Mouse (Mus musculus) heart, embryonic 12.5 days (tissue): ENCODE measurements at regions not wholly inside any gene's neighbourhood (a gene's known extent, or its start where the extent isn't known, plus 50 kb on each side); places are given as distances from the start of the nearest gene placed in this dataset.
"Not testable (repeated sequence)": the region's sequence is repeated elsewhere in the genome, so short reads cannot be mapped to it uniquely, and the experiment has no call there.

Experiments
- ATAC-seq: fragments of 200-750 bp; cut with Nextera tagmentation; 2 replicates; pipeline ENCODE4 v1.8.0; 2017; ENCODE audit warnings: moderate TSS enrichment, moderate library complexity; ENCODE audit not compliant: insufficient number of reproducible peaks, low FRiP score
- H3K27ac ChIP-seq: fragments of 300-500 bp; sonication (generic); 2 replicates; pipeline ENCODE4 v1.5.1; 2016; ENCODE audit warnings: mild to moderate bottlenecking, moderate library complexity; ENCODE audit not compliant: poor library complexity, severe bottlenecking
- H3K27me3 ChIP-seq: fragments of 300-500 bp; sonication (generic); replicated peaks from 2 replicates; pipeline ENCODE4 v1.6.1; 2016; ENCODE audit warnings: mild to moderate bottlenecking, moderate library complexity
- H3K36me3 ChIP-seq: fragments of 300-500 bp; sonication (generic); 2 replicates; pipeline ENCODE4 v1.6.1; 2016; ENCODE audit warnings: mild to moderate bottlenecking, moderate library complexity
- H3K4me1 ChIP-seq: fragments of 300-500 bp; sonication (generic); replicated peaks from 2 replicates; pipeline ENCODE4 v1.6.1; 2016; ENCODE audit warnings: mild to moderate bottlenecking
- H3K4me2 ChIP-seq: fragments of 300-500 bp; sonication (generic); 2 replicates; pipeline ENCODE4 v1.6.1; 2016; ENCODE audit warnings: mild to moderate bottlenecking, moderate library complexity
- H3K4me3 ChIP-seq: fragments of 300-500 bp; sonication (generic); 2 replicates; pipeline ENCODE4 v1.5.1; 2016; ENCODE audit warnings: mild to moderate bottlenecking
- H3K9ac ChIP-seq: fragments of 300-500 bp; sonication (generic); 2 replicates; pipeline ENCODE4 v1.6.1; 2016; ENCODE audit warnings: mild to moderate bottlenecking, moderate library complexity
- H3K9me3 ChIP-seq: fragments of 300-500 bp; sonication (generic); replicated peaks from 2 replicates; pipeline ENCODE4 v1.6.1; 2016; ENCODE audit warnings: mild to moderate bottlenecking, moderate library complexity
- WGBS: fragments of 180-500 bp; shearing (Covaris S2); methylation state at CpG from one replicate; pipeline ENCODE4 v1.1.7; 2016; 5-methylcytosine and 5-hydroxymethylcytosine counted together

GRCm38 (mm10) chr3:98968811-98969210 is 75.8 kb upstream of the Hao2 start:
- H3K27ac ChIP-seq = no peak overlapping the region
- no peak overlapping the region for H3K4me2 ChIP-seq
- WGBS = 28% methylated on average over 4 of the region's 4 CpGs
- no peaks in the 10 kb centered on the region for H3K4me1 ChIP-seq
- H3K9me3 ChIP-seq = no peaks in the 10 kb centered on the region
- no peak overlapping the region for H3K4me3 ChIP-seq
- H3K9ac ChIP-seq = no peak overlapping the region
- no peaks in the 10 kb centered on the region for H3K27me3 ChIP-seq
- no peak for ATAC-seq
- no peaks in the 10 kb centered on the region for H3K36me3 ChIP-seq

- no peaks in the 10 kb centered on the region for H3K9me3 ChIP-seq
- H3K4me2 ChIP-seq = no peak overlapping the region
- ATAC-seq = no peak
- no peak overlapping the region for H3K9ac ChIP-seq
- no peaks in the 10 kb centered on the region for H3K27me3 ChIP-seq
- no peak overlapping the region for H3K27ac ChIP-seq
- no peaks in the 10 kb centered on the region for H3K36me3 ChIP-seq
- no peaks in the 10 kb centered on the region for H3K4me1 ChIP-seq
- H3K4me3 ChIP-seq = no peak overlapping the region
- 5% methylated on average over 3 of the region's 3 CpGs for WGBS
Measured at GRCm38 (mm10) chr3:98975777-98976176, 82.7 kb upstream of the Hao2 start.

- H3K27ac ChIP-seq = no peak overlapping the region
- no peaks in the 10 kb centered on the region for H3K9me3 ChIP-seq
- H3K4me1 ChIP-seq = no peaks in the 10 kb centered on the region
- ATAC-seq = no peak
- no peaks in the 10 kb centered on the region for H3K36me3 ChIP-seq
- no peak overlapping the region for H3K4me2 ChIP-seq
- 85% methylated on average over 1 of the region's 1 CpGs for WGBS
- H3K4me3 ChIP-seq = no peak overlapping the region
- H3K27me3 ChIP-seq = no peaks in the 10 kb centered on the region
- H3K9ac ChIP-seq = no peak overlapping the region
Measured at GRCm38 (mm10) chr3:98982787-98983186, 89.7 kb upstream of the Hao2 start.

GRCm38 (mm10) chr3:98987266-98987665 is 94.2 kb upstream of the Hao2 start:
- 62% methylated on average over 2 of the region's 2 CpGs for WGBS
- not testable (repeated sequence) for ATAC-seq, H3K36me3 ChIP-seq, H3K27me3 ChIP-seq, H3K9ac ChIP-seq, H3K4me1 ChIP-seq, H3K9me3 ChIP-seq, H3K4me2 ChIP-seq, H3K27ac ChIP-seq, H3K4me3 ChIP-seq

GRCm38 (mm10) chr3:98990801-98991200 is 97.8 kb upstream of the Hao2 start:
- Histone ChIP-seq H3K4me3 (no peak overlapping the region), H3K4me2 (peak overlapping the region; percentile 6; the same call in 1 of the 2 replicates), H3K27me3 (no peaks in the 10 kb centered on the region), H3K9ac (no peak overlapping the region), H3K4me1 (no peaks in the 10 kb centered on the region; the same call in 1 of the 2 replicates), H3K36me3 (no peaks in the 10 kb centered on the region), H3K27ac (no peak overlapping the region), H3K9me3 (peaks cover 5% of the 10 kb centered on the region; the same call in 1 of the 2 replicates)
- 18% methylated on average over 10 of the region's 10 CpGs for WGBS
- ATAC-seq = 0 out of 2 replicates have a peak, but pooled peaks have one; percentile 48

- no peak overlapping the region for H3K4me2 ChIP-seq
Measured at GRCm38 (mm10) chr3:98991276-98991675, 98.2 kb upstream of the Hao2 start.

GRCm38 (mm10) chr3:98994086-98994485 is 101.0 kb upstream of the Hao2 start:
- Histone ChIP-seq H3K4me1 (no peaks in the 10 kb centered on the region; the same call in 1 of the 2 replicates), H3K9ac (no peak overlapping the region), H3K4me2 (no peak overlapping the region), H3K27me3 (no peaks in the 10 kb centered on the region), H3K9me3 (peaks cover 6% of the 10 kb centered on the region; the same call in 1 of the 2 replicates), H3K27ac (no peak overlapping the region), H3K4me3 (no peak overlapping the region), H3K36me3 (no peaks in the 10 kb centered on the region)
- no peak for ATAC-seq

More at GRCm38 (mm10) chr3:98991276-98991675, 98.2 kb upstream of the Hao2 start:
- ATAC-seq = no peak
- H3K36me3 ChIP-seq = no peaks in the 10 kb centered on the region
- H3K4me1 ChIP-seq = no peaks in the 10 kb centered on the region; the same call in 1 of the 2 replicates
- H3K27ac ChIP-seq = no peak overlapping the region
- H3K4me3 ChIP-seq = no peak overlapping the region
- H3K27me3 ChIP-seq = no peaks in the 10 kb centered on the region
- 71% methylated on average over 6 of the region's 6 CpGs for WGBS
- H3K9ac ChIP-seq = no peak overlapping the region
- H3K9me3 ChIP-seq = peaks cover 6% of the 10 kb centered on the region; the same call in 1 of the 2 replicates

GRCm38 (mm10) chr3:99030636-99031035 is 110.2 kb upstream of the Wars2 start:
- 23% methylated on average over 1 of the region's 1 CpGs for WGBS
- no peak overlapping the region for H3K4me3 ChIP-seq
- no peaks in the 10 kb centered on the region for H3K27me3 ChIP-seq
- no peak overlapping the region for H3K4me2 ChIP-seq
- ATAC-seq = no peak
- H3K9ac ChIP-seq = no peak overlapping the region
- H3K27ac ChIP-seq = no peak overlapping the region
- H3K9me3 ChIP-seq = no peaks in the 10 kb centered on the region
- H3K36me3 ChIP-seq = no peaks in the 10 kb centered on the region
- H3K4me1 ChIP-seq = no peaks in the 10 kb centered on the region

GRCm38 (mm10) chr3:99046190-99046589 is 94.7 kb upstream of the Wars2 start:
- Histone ChIP-seq H3K9me3 (no peaks in the 10 kb centered on the region), H3K36me3 (no peaks in the 10 kb centered on the region), H3K9ac (no peak overlapping the region), H3K27ac (no peak overlapping the region), H3K27me3 (no peaks in the 10 kb centered on the region), H3K4me1 (no peaks in the 10 kb centered on the region), H3K4me2 (no peak overlapping the region), H3K4me3 (no peak overlapping the region)
- WGBS = 71% methylated on average over 6 of the region's 6 CpGs
- ATAC-seq = no peak

- no peak overlapping the region for H3K9ac ChIP-seq
- H3K4me3 ChIP-seq = no peak overlapping the region
- no peaks in the 10 kb centered on the region for H3K9me3 ChIP-seq
- no peaks in the 10 kb centered on the region for H3K27me3 ChIP-seq
- H3K27ac ChIP-seq = no peak overlapping the region
- no peaks in the 10 kb centered on the region for H3K36me3 ChIP-seq
- no peak overlapping the region for H3K4me2 ChIP-seq
- H3K4me1 ChIP-seq = no peaks in the 10 kb centered on the region
- no peak for ATAC-seq
- 61% methylated on average over 5 of the region's 5 CpGs for WGBS
Measured at GRCm38 (mm10) chr3:99047156-99047555, 93.7 kb upstream of the Wars2 start.

- H3K4me3 ChIP-seq = no peak overlapping the region
- no peaks in the 10 kb centered on the region for H3K27me3 ChIP-seq
- H3K9me3 ChIP-seq = no peaks in the 10 kb centered on the region
- H3K4me1 ChIP-seq = no peaks in the 10 kb centered on the region
- ATAC-seq = no peak
- H3K27ac ChIP-seq = no peak overlapping the region
- no peak overlapping the region for H3K9ac ChIP-seq
- no peak overlapping the region for H3K4me2 ChIP-seq
- 76% methylated on average over 2 of the region's 2 CpGs for WGBS
- no peaks in the 10 kb centered on the region for H3K36me3 ChIP-seq
Measured at GRCm38 (mm10) chr3:99049305-99049704, 91.6 kb upstream of the Wars2 start.

GRCm38 (mm10) chr3:99052176-99052575 is 88.7 kb upstream of the Wars2 start:
- H3K27me3 ChIP-seq = no peaks in the 10 kb centered on the region
- no peaks in the 10 kb centered on the region for H3K36me3 ChIP-seq
- no peak for ATAC-seq
- no peaks in the 10 kb centered on the region for H3K9me3 ChIP-seq
- 78% methylated on average over 4 of the region's 4 CpGs for WGBS
- no peak overlapping the region for H3K4me2 ChIP-seq
- no peak overlapping the region for H3K4me3 ChIP-seq
- no peaks in the 10 kb centered on the region for H3K4me1 ChIP-seq
- H3K27ac ChIP-seq = no peak overlapping the region
- no peak overlapping the region for H3K9ac ChIP-seq
